Mouse (Mus musculus) liver, embryonic 14.5 days (tissue): Measurements from ENCODE around the gene Cisd3. TPM values are rescaled to one million over a fixed set of nuclear protein-coding genes. Genes with fewer than 3 reads are reported as not detected.
"Not testable (repeated sequence)": the region's sequence is repeated elsewhere in the genome, so short reads cannot be mapped to it uniquely, and the experiment has no call there.

Source experiments
- ATAC-seq: fragments of 200-750 bp; cut with Nextera tagmentation; 2 replicates; pipeline ENCODE4 v1.8.0; 2017; ENCODE audit warnings: moderate number of reproducible peaks, mild to moderate bottlenecking, moderate library complexity; ENCODE audit not compliant: insufficient read depth
- DNase-seq, 3 experiments: peaks; one replicate each; pipeline ENCODE4 v3.0.0-alpha.2; 2012 to 2013; ENCODE audit warnings: low read depth in 3 of 3, low spot score in 3 of 3
- H3K27ac ChIP-seq: fragments of 300-500 bp; sonication (generic); 2 replicates; pipeline ENCODE4 v1.5.1; 2014; ENCODE audit warnings: moderate library complexity, mild to moderate bottlenecking, control low read depth, inconsistent platforms
- H3K27me3 ChIP-seq: fragments of 300-500 bp; sonication (generic); 2 replicates; pipeline ENCODE4 v1.6.1; 2014; ENCODE audit warnings: mild to moderate bottlenecking, low read length, moderate library complexity; ENCODE audit not compliant: control insufficient read depth, insufficient read depth
- H3K36me3 ChIP-seq: fragments of 300-500 bp; sonication (generic); replicated peaks from 2 replicates; pipeline ENCODE4 v1.6.1; 2014; ENCODE audit warnings: low read depth; ENCODE audit not compliant: control insufficient read depth, insufficient read depth
- H3K4me1 ChIP-seq, 2 experiments: fragments of 200-500 bp in 1 of 2; fragments of 300-500 bp in 1 of 2; sonication (generic) in 1 of 2; replicated peaks; 2 replicates each; pipeline ENCODE4 v1.6.1; 2012 to 2014; ENCODE audit warnings: antibody characterized with exemption in 1 of 2, inconsistent platforms in 1 of 2, low read length in 1 of 2; ENCODE audit not compliant: control insufficient read depth in 2 of 2, insufficient read depth in 2 of 2
- H3K4me2 ChIP-seq: fragments of 300-500 bp; sonication (generic); 2 replicates; pipeline ENCODE4 v1.6.1; 2014; ENCODE audit warnings: low read depth, mild to moderate bottlenecking, control low read depth, moderate library complexity
- H3K4me3 ChIP-seq, 2 experiments: fragments of 200-500 bp in 1 of 2; fragments of 300-500 bp in 1 of 2; sonication (generic) in 1 of 2; 2 replicates each; pipeline ENCODE4 v1.5.1; 2012 to 2014; ENCODE audit warnings: low read depth in 2 of 2, low read length in 2 of 2, mild to moderate bottlenecking in 2 of 2, control low read depth in 1 of 2, inconsistent platforms in 1 of 2, moderate library complexity in 1 of 2; ENCODE audit not compliant: insufficient read depth in 1 of 2
- H3K9ac ChIP-seq: fragments of 300-500 bp; sonication (generic); replicated peaks from 2 replicates; pipeline ENCODE4 v1.6.1; 2014; ENCODE audit warnings: mild to moderate bottlenecking, control low read depth, moderate library complexity
- H3K9me3 ChIP-seq: fragments of 300-500 bp; sonication (generic); 2 replicates; pipeline ENCODE4 v1.6.1; 2016; ENCODE audit warnings: low read length, mixed read lengths; ENCODE audit not compliant: control insufficient read depth
- CTCF ChIP-seq: IDR thresholded peaks from 2 replicates; pipeline ENCODE4 v1.5.1; 2016; ENCODE audit warnings: antibody characterized with exemption, low read depth, control low read depth
- EP300 ChIP-seq: IDR thresholded peaks from 2 replicates; pipeline ENCODE4 v1.6.1; 2016; ENCODE audit warnings: antibody characterized with exemption, low read depth
- whole genome bisulfite sequencing: fragments of 180-500 bp; shearing (Covaris S2); extraction: QIAGEN DNeasy Blood & Tissue Kit; methylation state at CpG from one replicate; pipeline ENCODE4 v1.1.7; 2014; ENCODE audit not compliant: insufficient replicate concordance; 5-methylcytosine and 5-hydroxymethylcytosine counted together
- polyA plus RNA-seq, 2 experiments: library from polyadenylated mRNA; depleted of rRNA in 1 of 2; stranded (reverse) in 1 of 2; unstranded in 1 of 2; fragments of >200 nt; fragmentation: Nextera tagmentation in 1 of 2; extraction: Ambion mirVana in 1 of 2; gene quantifications; 2 replicates each; pipeline versions ENCODE4 v1.2.1 to v1.2.3; 2012 to 2014

Cisd3 gene
- polyA plus RNA-seq, 2 experiments = 4.9 to 10.0 TPM

- Histone ChIP-seq H3K36me3 (peaks cover 6% of the 10 kb centered on the region), H3K4me1 (peaks cover 3 to 18% of the 10 kb centered on the region in 2 experiments; a peak in 2 of 4 replicates)
- peak; percentile 2; the same call in 1 of the 2 replicates for ATAC-seq
These were observed 16.7 kb downstream of the Cisd3 start for GRCm38 (mm10) chr11:97702393-97702745.

DNA sequence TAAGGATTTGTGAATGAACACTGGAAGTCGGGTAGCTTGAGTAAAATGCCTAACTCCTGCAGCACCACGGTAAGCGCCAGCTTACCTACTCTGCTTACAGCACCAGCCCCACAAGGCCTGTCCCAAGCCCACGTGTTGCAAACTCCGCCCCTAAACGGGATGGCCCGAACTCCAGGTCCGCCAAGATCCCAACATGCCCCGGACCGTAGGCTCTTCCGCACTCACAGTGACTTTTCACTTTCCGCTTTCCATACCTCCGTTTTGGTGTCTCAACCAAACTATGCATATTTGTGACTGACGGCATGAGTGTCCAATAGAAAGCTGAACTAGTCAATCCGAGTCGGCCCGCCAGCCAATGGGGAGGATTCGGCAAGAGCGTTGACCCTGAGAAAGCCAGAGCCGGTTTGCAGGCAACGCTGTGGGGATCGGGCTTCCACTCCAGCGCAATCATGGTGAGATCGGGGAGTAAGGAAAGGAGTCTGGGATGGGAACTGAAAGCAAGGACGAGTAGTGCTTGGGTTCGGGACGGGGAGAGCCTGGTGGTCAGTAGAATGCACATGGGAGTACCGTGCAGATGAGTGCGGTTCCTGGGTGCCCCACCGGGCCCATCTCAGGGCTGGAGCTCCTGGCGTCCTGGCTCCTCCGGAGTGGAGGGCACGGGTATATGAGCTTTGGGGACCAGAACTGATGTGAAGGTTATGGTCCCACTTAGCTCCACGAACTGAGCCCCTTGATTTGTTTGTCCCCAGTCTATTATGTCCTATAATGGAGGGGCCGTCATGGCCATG, 17.6 kb downstream of the Cisd3 start, which contains the start of gene Psmb3:
TSS of gene Psmb3 (plus strand) at position 361 of the 788 bp plus-strand sequence.
- WGBS = under 1% methylated on average over 35 of the region's 35 CpGs
- no peak for TF ChIP-seq CTCF
- no peak; the same call in 1 of the 2 replicates for TF ChIP-seq EP300
- Histone ChIP-seq H3K4me2 (peak within 1 kb of the TSS; percentile 83), H3K9me3 (no peaks in the 10 kb centered on the region), H3K27ac (peak within 1 kb of the TSS; percentile 7; the same call in 1 of the 2 replicates), H3K4me3 (peak within 1 kb of the TSS; percentile 75 to 96), H3K27me3 (peaks cover 38% of the 10 kb centered on the region), H3K4me1 (peaks cover 3 to 18% of the 10 kb centered on the region in 2 experiments; a peak in 2 of 4 replicates), H3K9ac (peak within 1 kb of the TSS; percentile 82), H3K36me3 (peaks cover 9% of the 10 kb centered on the region)
- peak; percentile 91 for ATAC-seq
- DNase-seq = peak; percentile 100

More at GRCm38 (mm10) chr11:97702393-97702745, 16.7 kb downstream of the Cisd3 start:
- Histone ChIP-seq H3K27me3 (peaks cover 44% of the 10 kb centered on the region), H3K4me2 (peak overlapping the region; percentile 83), H3K9me3 (no peaks in the 10 kb centered on the region), H3K9ac (peak overlapping the region; percentile 28), H3K27ac (no peak overlapping the region), H3K4me3 (peak overlapping the region; percentile 75 to 96)
- DNase-seq = peak; percentile 65 to 71 (median 67)
- TF ChIP-seq CTCF (no peak), EP300 (0 out of 2 replicates have a peak, but pooled peaks have one; percentile 13)
- under 1% methylated on average over 24 of the region's 24 CpGs for WGBS

GRCm38 (mm10) chr11:97710067-97710466, 24.4 kb downstream of the Cisd3 start:
- 67% methylated on average over 2 of the region's 2 CpGs for WGBS
- not testable (repeated sequence) for DNase-seq, H3K27me3 ChIP-seq, H3K4me1 ChIP-seq, H3K4me3 ChIP-seq, H3K9me3 ChIP-seq, H3K4me2 ChIP-seq, ATAC-seq, H3K9ac ChIP-seq, H3K27ac ChIP-seq
- H3K36me3 ChIP-seq = peaks cover 12% of the 10 kb centered on the region
- TF ChIP-seq CTCF = peak; percentile 13; the same call in 1 of the 2 replicates

GRCm38 (mm10) chr11:97711200-97711900, 25.7 kb downstream of the Cisd3 start:
- WGBS = 60% methylated on average over 13 of the region's 13 CpGs
- no peak overlapping the region for H3K4me2 ChIP-seq
- no peak overlapping the region for H3K9ac ChIP-seq
- no peaks in the 10 kb centered on the region for H3K9me3 ChIP-seq
- H3K27ac ChIP-seq = no peak overlapping the region
- no peak overlapping the region for H3K4me3 ChIP-seq
- peaks cover 12% of the 10 kb centered on the region for H3K36me3 ChIP-seq
- H3K4me1 ChIP-seq = no peaks in the 10 kb centered on the region; a peak in 1 of 4 replicates
- TF ChIP-seq CTCF (no peak), EP300 (no peak)
- H3K27me3 ChIP-seq = no peaks in the 10 kb centered on the region
- ATAC-seq (no peak), DNase-seq (no peak)

- TF ChIP-seq CTCF = no peak
- no peak overlapping the region for H3K4me3 ChIP-seq
- no peak overlapping the region for H3K9ac ChIP-seq
- ATAC-seq (no peak), DNase-seq (no peak)
- no peaks in the 10 kb centered on the region for H3K9me3 ChIP-seq
- no peaks in the 10 kb centered on the region for H3K27me3 ChIP-seq
- H3K36me3 ChIP-seq = peaks cover 7% of the 10 kb centered on the region
- 90% methylated on average over 15 of the region's 15 CpGs for WGBS
- no peak overlapping the region for H3K27ac ChIP-seq
- H3K4me2 ChIP-seq = no peak overlapping the region
- no peaks in the 10 kb centered on the region; a peak in 1 of 4 replicates for H3K4me1 ChIP-seq
These were observed 26.7 kb downstream of the Cisd3 start for GRCm38 (mm10) chr11:97712286-97712685.
